Mouse (Mus musculus) ES-E14 (cell line): ENCODE data around the gene Gm3448. TPM values are rescaled to one million over a fixed set of nuclear protein-coding genes. Genes with fewer than 3 reads are reported as not detected.
"Not testable (repeated sequence)": the region's sequence is repeated elsewhere in the genome, so short reads cannot be mapped to it uniquely, and the experiment has no call there.

Experiments used
- DNase-seq: peaks from one replicate; pipeline ENCODE4 v3.0.0-alpha.2; 2013; ENCODE audit warnings: low read depth, low spot score
- H3K27ac ChIP-seq: 2 replicates; pipeline ENCODE4 v1.5.1; 2012; ENCODE audit warnings: low read depth, mild to moderate bottlenecking, low read length, moderate library complexity, mixed read lengths; ENCODE audit not compliant: poor library complexity, insufficient read depth, severe bottlenecking
- H3K36me3 ChIP-seq: 2 replicates; pipeline ENCODE4 v1.6.1; 2012; ENCODE audit warnings: mild to moderate bottlenecking, low read length, moderate library complexity, mixed read lengths; ENCODE audit not compliant: control insufficient read depth, poor library complexity, insufficient read depth, severe bottlenecking
- H3K4me1 ChIP-seq, 2 experiments: fragments of 150-350 bp in 1 of 2; sonication (generic) in 1 of 2; 2 replicates each; pipeline ENCODE4 v1.6.1; 2012; ENCODE audit warnings: low read length in 2 of 2, mild to moderate bottlenecking in 1 of 2, mixed read lengths in 1 of 2; ENCODE audit not compliant: control insufficient read depth in 2 of 2, insufficient read depth in 2 of 2, poor library complexity in 1 of 2
- H3K4me3 ChIP-seq, 2 experiments: fragments of 150-350 bp in 1 of 2; sonication (generic) in 1 of 2; 2 replicates each; pipeline ENCODE4 v1.5.1; 2012; ENCODE audit warnings: low read length in 2 of 2, low read depth in 1 of 2, mild to moderate bottlenecking in 1 of 2, mixed read lengths in 1 of 2; ENCODE audit not compliant: insufficient read depth in 1 of 2, poor library complexity in 1 of 2, severe bottlenecking in 1 of 2
- H3K9ac ChIP-seq: 2 replicates; pipeline ENCODE4 v1.6.1; 2012; ENCODE audit warnings: low read depth, mild to moderate bottlenecking, low read length, mixed read lengths; ENCODE audit not compliant: poor library complexity, insufficient read depth, severe bottlenecking
- H3K9me3 ChIP-seq: fragments of 150-350 bp; sonication (generic); 2 replicates; pipeline ENCODE4 v1.6.1; 2012; ENCODE audit warnings: low read depth, mild to moderate bottlenecking, low read length; ENCODE audit not compliant: control insufficient read depth, insufficient read depth
- in situ Hi-C, 2 experiments: fragments of 600-800 bp; cut with MboI; formaldehyde crosslinking; loops; one replicate each; pipeline ENCODE4 v1.15.1; 2025; ENCODE audit warnings: low sequenced_read_pairs in 2 of 2, inconsistent platforms in 1 of 2; ENCODE audit not compliant: unreplicated experiment in 2 of 2
- total RNA-seq: library from RNA; depleted of rRNA; stranded (reverse); fragments of 300-350 nt; gene quantifications from 2 replicates; pipeline ENCODE4 v1.2.3, GENCODE M21; 2012

The Gm3448 gene
- total RNA-seq, 1 experiment = 17.7 TPM

GRCm38 (mm10) chr17:15009706-15010413 lies 31.5 kb downstream of the Gm3448 start, which contains the start of gene Gm3435:
Gm3435 (plus strand) TSS chr17:15010176.
- H3K27ac ChIP-seq, H3K4me3 ChIP-seq, H3K36me3 ChIP-seq, H3K4me1 ChIP-seq, in situ Hi-C loops, DNase-seq, H3K9me3 ChIP-seq, H3K9ac ChIP-seq: not testable (repeated sequence)

GRCm38 (mm10) chr17:15009088-15009487 lies 32.2 kb downstream of the Gm3448 start:
- H3K9ac ChIP-seq, DNase-seq, H3K27ac ChIP-seq, H3K36me3 ChIP-seq, H3K4me1 ChIP-seq, H3K9me3 ChIP-seq, in situ Hi-C loops, H3K4me3 ChIP-seq: not testable (repeated sequence)

GRCm38 (mm10) chr17:15000047-15000446 lies 41.3 kb downstream of the Gm3448 start:
- H3K4me1 ChIP-seq, in situ Hi-C loops, H3K27ac ChIP-seq, H3K36me3 ChIP-seq, H3K4me3 ChIP-seq, H3K9ac ChIP-seq, DNase-seq, H3K9me3 ChIP-seq: not testable (repeated sequence)

DNA sequence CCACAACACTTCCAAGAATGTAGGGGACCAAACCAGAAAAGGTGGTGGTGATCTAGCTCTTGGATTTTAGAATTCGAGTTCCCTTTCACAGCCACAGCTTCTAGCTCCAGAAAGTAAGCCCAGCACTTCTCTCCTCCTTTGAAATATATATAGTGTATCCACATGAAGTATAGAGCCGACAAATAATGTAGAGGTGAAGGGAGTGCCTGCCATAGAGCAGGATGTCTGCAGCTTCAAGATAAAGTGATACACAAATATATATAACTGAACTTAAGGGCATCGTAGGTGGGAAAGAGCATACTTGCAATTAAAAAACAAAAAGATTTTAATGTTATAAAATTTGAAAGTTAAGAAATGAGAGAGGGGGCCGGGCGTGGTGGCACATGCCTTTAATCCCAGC lies 47.2 kb downstream of the Gm3448 start:
- H3K4me3 ChIP-seq, H3K36me3 ChIP-seq, DNase-seq, in situ Hi-C loops, H3K4me1 ChIP-seq, H3K9me3 ChIP-seq, H3K9ac ChIP-seq, H3K27ac ChIP-seq: not testable (repeated sequence)

DNA sequence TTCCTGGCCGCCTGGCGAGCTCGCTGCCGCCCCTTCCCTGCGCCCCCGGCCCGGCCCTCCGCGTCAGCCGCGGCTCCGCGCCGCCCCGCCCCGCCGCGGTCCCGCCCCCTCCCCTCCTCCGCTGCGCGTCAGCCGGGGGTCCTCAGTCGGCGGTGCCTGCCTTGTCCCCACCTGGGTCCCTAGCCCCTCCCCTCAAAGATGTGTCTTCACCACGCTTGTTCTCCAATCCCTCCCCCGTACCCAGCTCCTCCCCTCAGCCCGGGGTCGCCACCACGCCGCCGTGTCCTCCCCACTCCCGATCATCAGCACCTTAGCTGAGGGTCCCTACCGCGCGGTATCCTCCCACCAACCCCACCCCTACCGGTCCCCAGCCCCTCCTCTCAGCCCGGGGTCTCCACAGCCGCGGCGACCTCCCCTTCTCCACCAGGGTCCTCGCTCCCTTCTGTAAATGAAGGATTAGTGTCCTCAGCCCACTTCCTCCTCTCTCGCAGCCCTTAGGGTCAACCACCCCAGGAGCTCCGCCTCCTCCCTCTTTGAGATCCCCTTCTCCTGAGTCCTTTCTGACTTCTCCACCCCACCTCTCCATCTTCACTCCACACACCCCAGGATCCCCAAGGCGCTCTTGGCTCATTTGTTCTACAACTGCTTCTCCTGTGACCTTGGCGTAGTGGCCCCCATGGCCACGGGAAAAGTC lies 48.1 kb downstream of the Gm3448 start:
- DNase-seq, in situ Hi-C loops, H3K9me3 ChIP-seq, H3K4me3 ChIP-seq, H3K4me1 ChIP-seq, H3K27ac ChIP-seq, H3K36me3 ChIP-seq, H3K9ac ChIP-seq: not testable (repeated sequence)

- H3K9me3 ChIP-seq, in situ Hi-C loops, H3K9ac ChIP-seq, H3K4me3 ChIP-seq, H3K36me3 ChIP-seq, DNase-seq, H3K27ac ChIP-seq, H3K4me1 ChIP-seq: not testable (repeated sequence)
Observed at GRCm38 (mm10) chr17:14992522-14993138, 48.7 kb downstream of the Gm3448 start.

- DNase-seq, in situ Hi-C loops, H3K36me3 ChIP-seq, H3K4me1 ChIP-seq, H3K9me3 ChIP-seq: not testable (repeated sequence)
- Histone ChIP-seq H3K9ac (peak overlapping the region; percentile 16), H3K27ac (peak overlapping the region; percentile 98), H3K4me3 (0 out of 4 replicates have a peak overlapping the region, but pooled peaks of 1 of the 2 experiments have one; percentile 7)
Observed at GRCm38 (mm10) chr17:14990116-14990702, 51.1 kb downstream of the Gm3448 start.
